Mouse (Mus musculus) kidney, adult 11 months (tissue): ENCODE results near the gene Nek6.

Experiments used
- DNase-seq: peaks from one replicate; pipeline ENCODE4 v3.0.0; 2022

Nek6 gene

GRCm38 (mm10) chr2:38511487-38512307 is at the start of gene Nek6:
TSS of gene Nek6 (plus strand) at chr2:38511643.
- DNase-seq = peak; percentile 37

GRCm38 (mm10) chr2:38462323-38462722 is 49.1 kb upstream of the Nek6 start:
- no peak for DNase-seq

- DNase-seq = no peak
Measured at GRCm38 (mm10) chr2:38468845-38469244, 42.6 kb upstream of the Nek6 start.

- no peak for DNase-seq
Measured at GRCm38 (mm10) chr2:38471745-38472144, 39.7 kb upstream of the Nek6 start.

- no peak for DNase-seq
Measured at GRCm38 (mm10) chr2:38472829-38473228, 38.6 kb upstream of the Nek6 start.

GRCm38 (mm10) chr2:38476871-38477496 is 34.5 kb upstream of the Nek6 start:
- no peak for DNase-seq

GRCm38 (mm10) chr2:38477497-38477873 is 34.0 kb upstream of the Nek6 start:
- no peak for DNase-seq

GRCm38 (mm10) chr2:38478683-38479082 is 32.8 kb upstream of the Nek6 start:
- DNase-seq = no peak

- no peak for DNase-seq
Measured at GRCm38 (mm10) chr2:38479541-38479940, 31.9 kb upstream of the Nek6 start.

- no peak for DNase-seq
Measured at GRCm38 (mm10) chr2:38481166-38481778, 30.2 kb upstream of the Nek6 start.

GRCm38 (mm10) chr2:38482122-38482521 is 29.3 kb upstream of the Nek6 start:
- DNase-seq = no peak

GRCm38 (mm10) chr2:38483058-38483704 is 28.3 kb upstream of the Nek6 start:
- no peak for DNase-seq

GRCm38 (mm10) chr2:38484556-38484955 is 26.9 kb upstream of the Nek6 start:
- DNase-seq = no peak

- DNase-seq = no peak
Measured at GRCm38 (mm10) chr2:38485409-38485808, 26.0 kb upstream of the Nek6 start.

- peak; percentile 94 for DNase-seq
Measured at GRCm38 (mm10) chr2:38485957-38486931, 25.2 kb upstream of the Nek6 start.

- DNase-seq = no peak
Measured at GRCm38 (mm10) chr2:38497594-38497993, 13.8 kb upstream of the Nek6 start.

GRCm38 (mm10) chr2:38501606-38502005 is 9.8 kb upstream of the Nek6 start:
- DNase-seq = no peak

GRCm38 (mm10) chr2:38502123-38502522 is 9.3 kb upstream of the Nek6 start:
- DNase-seq = no peak

GRCm38 (mm10) chr2:38502747-38503146 is 8.7 kb upstream of the Nek6 start:
- DNase-seq = no peak

GRCm38 (mm10) chr2:38504311-38504710 is 7.1 kb upstream of the Nek6 start:
- DNase-seq = no peak

GRCm38 (mm10) chr2:38507181-38507580 is 4.3 kb upstream of the Nek6 start:
- no peak for DNase-seq

- no peak for DNase-seq
Measured at GRCm38 (mm10) chr2:38509004-38509719, 2.3 kb upstream of the Nek6 start.
